Mouse (Mus musculus): ENCODE measurements around the gene Rabgap1l. TPM values are rescaled to one million over a fixed set of nuclear protein-coding genes. Genes with fewer than 3 reads are reported as not detected.

The Rabgap1l gene
- polyA plus RNA-seq (2012) = 17.1 and 17.9 TPM in 2 replicates

GRCm38 (mm10) chr1:160792686-160793355 lies at the start of gene Rabgap1l:
TSS of gene Rabgap1l (minus strand) at chr1:160793211.
- TF ChIP-seq GATA1 (IDR thresholded peaks at IDR 0.05; ENCODE audit: low read length) = no peak

- TF ChIP-seq GATA1 (IDR thresholded peaks at IDR 0.05; ENCODE audit: low read length) = no peak
Measured at GRCm38 (mm10) chr1:160842567-160842966, 49.6 kb upstream of the Rabgap1l start.

- no peak for TF ChIP-seq GATA1 (IDR thresholded peaks at IDR 0.05; ENCODE audit: low read length)
Measured at GRCm38 (mm10) chr1:160840618-160841017, 47.6 kb upstream of the Rabgap1l start.

- no peak for TF ChIP-seq GATA1 (IDR thresholded peaks at IDR 0.05; ENCODE audit: low read length)
Measured at GRCm38 (mm10) chr1:160839095-160839494, 46.1 kb upstream of the Rabgap1l start.

GRCm38 (mm10) chr1:160834446-160834845 lies 41.4 kb upstream of the Rabgap1l start:
- TF ChIP-seq GATA1 (IDR thresholded peaks at IDR 0.05; ENCODE audit: low read length) = no peak

- no peak for TF ChIP-seq GATA1 (IDR thresholded peaks at IDR 0.05; ENCODE audit: low read length)
Measured at GRCm38 (mm10) chr1:160832267-160833021, 39.4 kb upstream of the Rabgap1l start.

- TF ChIP-seq GATA1 (IDR thresholded peaks at IDR 0.05; ENCODE audit: low read length) = no peak
Measured at GRCm38 (mm10) chr1:160830608-160831498, 37.8 kb upstream of the Rabgap1l start.

GRCm38 (mm10) chr1:160825441-160825856 lies 32.4 kb upstream of the Rabgap1l start:
- no peak for TF ChIP-seq GATA1 (IDR thresholded peaks at IDR 0.05; ENCODE audit: low read length)

- TF ChIP-seq GATA1 (IDR thresholded peaks at IDR 0.05; ENCODE audit: low read length) = no peak
Measured at GRCm38 (mm10) chr1:160823638-160824037, 30.6 kb upstream of the Rabgap1l start.

GRCm38 (mm10) chr1:160814198-160814597 lies 21.2 kb upstream of the Rabgap1l start:
- no peak for TF ChIP-seq GATA1 (IDR thresholded peaks at IDR 0.05; ENCODE audit: low read length)

- no peak for TF ChIP-seq GATA1 (IDR thresholded peaks at IDR 0.05; ENCODE audit: low read length)
Measured at GRCm38 (mm10) chr1:160812428-160812827, 19.4 kb upstream of the Rabgap1l start.

GRCm38 (mm10) chr1:160811930-160812329 lies 18.9 kb upstream of the Rabgap1l start:
- peak; percentile 27 for TF ChIP-seq GATA1 (IDR thresholded peaks at IDR 0.05; ENCODE audit: low read length)

GRCm38 (mm10) chr1:160805268-160805667 lies 12.3 kb upstream of the Rabgap1l start:
- TF ChIP-seq GATA1 (IDR thresholded peaks at IDR 0.05; ENCODE audit: low read length) = no peak

- TF ChIP-seq GATA1 (IDR thresholded peaks at IDR 0.05; ENCODE audit: low read length) = no peak
Measured at GRCm38 (mm10) chr1:160799972-160800371, 7.0 kb upstream of the Rabgap1l start.

- no peak for TF ChIP-seq GATA1 (IDR thresholded peaks at IDR 0.05; ENCODE audit: low read length)
Measured at GRCm38 (mm10) chr1:160795016-160795415, 2.0 kb upstream of the Rabgap1l start.
